ENCODE assay signal across 8 mouse cellular contexts in genomic region chr10:99599142-99600120, GRCm38 (mm10).
A peak's percentile ranks its signal among the peaks of the same experiment; 100 is the strongest.
DNase-seq lines count a peak whose midpoint lies in the region; ATAC-seq and TF ChIP-seq lines count a peak whose summit lies in the region.
"Not testable (repeated sequence)": the region's sequence is repeated elsewhere in the genome, so short reads cannot be mapped to it uniquely, and the experiment has no call there.

No protein-coding gene starts in this region.

- H3K9me3 ChIP-seq in forebrain, embryonic 14.5 days (replicated peaks; ENCODE audit: control insufficient read depth, low read length); hindbrain, embryonic 10.5 days; kidney, embryonic 15.5 days (replicated peaks); limb, embryonic 14.5 days (ENCODE audit: control insufficient read depth, low read length); midbrain, embryonic 10.5 days (replicated peaks): not testable (repeated sequence)

- peak overlapping the region; percentile 43 for H3K4me2 ChIP-seq in forebrain, embryonic 14.5 days (ENCODE audit: low read length)
- peak overlapping the region; percentile 44 for H3K4me2 ChIP-seq in kidney, embryonic 15.5 days
- H3K4me2 ChIP-seq in limb, embryonic 14.5 days (replicated peaks; ENCODE audit: low read depth, low read length, severe bottlenecking): peak overlapping the region; percentile 41

- not testable (repeated sequence) for H3K27me3 ChIP-seq in forebrain, embryonic 14.5 days (replicated peaks; ENCODE audit: control insufficient read depth, insufficient read depth, low read length); hindbrain, embryonic 10.5 days (ENCODE audit: insufficient read depth, poor library complexity, severe bottlenecking); kidney, embryonic 15.5 days; limb, embryonic 14.5 days (ENCODE audit: control insufficient read depth, insufficient read depth, low read length); midbrain, embryonic 10.5 days (ENCODE audit: low read depth, poor library complexity, severe bottlenecking)

- H3K4me3 ChIP-seq in forebrain, embryonic 14.5 days (ENCODE audit: low read depth, low read length): peak overlapping the region; percentile 31
- H3K4me3 ChIP-seq in hindbrain, embryonic 10.5 days: peak overlapping the region; percentile 50
- peak overlapping the region; percentile 44 for H3K4me3 ChIP-seq in kidney, embryonic 15.5 days (replicated peaks)
- H3K4me3 ChIP-seq in limb, embryonic 14.5 days (replicated peaks; ENCODE audit: low read length): peak overlapping the region; percentile 34
- peak overlapping the region; percentile 53 for H3K4me3 ChIP-seq in midbrain, embryonic 10.5 days

- not testable (repeated sequence) for TF ChIP-seq POLR2A in limb, embryonic 14.5 days (IDR thresholded peaks at IDR 0.05; ENCODE audit: borderline replicate concordance, extremely low read depth, insufficient read depth, insufficient read length)

- DNase-seq in CD4-positive, CD25-positive, alpha-beta regulatory T cell, adult 2 months (ENCODE audit: low read depth, low spot score): peak; percentile 78
- peak; percentile 18 for DNase-seq in cerebellum, adult 8-10 months
- peak; percentile 46 for DNase-seq in forebrain, embryonic 14.5 days (ENCODE audit: low spot score)
- not testable (repeated sequence) for DNase-seq in hindbrain, embryonic 10.5 days (ENCODE audit: low spot score); limb, embryonic 14.5 days (ENCODE audit: low spot score); midbrain, embryonic 10.5 days (ENCODE audit: low spot score)
- DNase-seq in right cerebral cortex, postnatal 25 days: peak; percentile 24

- H3K36me3 ChIP-seq in forebrain, embryonic 14.5 days (ENCODE audit: control insufficient read depth, insufficient read depth, low read length); hindbrain, embryonic 10.5 days; kidney, embryonic 15.5 days; limb, embryonic 14.5 days (ENCODE audit: control insufficient read depth, insufficient read depth, low read length); midbrain, embryonic 10.5 days: not testable (repeated sequence)

- 0 out of 2 replicates have a peak overlapping the region, but pooled peaks have one; percentile 9 for H3K27ac ChIP-seq in forebrain, embryonic 14.5 days (ENCODE audit: low read depth, low read length)
- peak overlapping the region; percentile 82 for H3K27ac ChIP-seq in hindbrain, embryonic 10.5 days
- not testable (repeated sequence) for H3K27ac ChIP-seq in kidney, embryonic 15.5 days; limb, embryonic 14.5 days (replicated peaks; ENCODE audit: low read depth, low read length)
- peak overlapping the region; percentile 81 for H3K27ac ChIP-seq in midbrain, embryonic 10.5 days (replicated peaks)

- not testable (repeated sequence) for H3K4me1 ChIP-seq in forebrain, embryonic 14.5 days (ENCODE audit: control insufficient read depth, insufficient read depth, low read length); hindbrain, embryonic 10.5 days (replicated peaks); kidney, embryonic 15.5 days; limb, embryonic 14.5 days (ENCODE audit: control insufficient read depth, insufficient read depth, low read length); midbrain, embryonic 10.5 days

- peak overlapping the region; percentile 60 for H3K9ac ChIP-seq in forebrain, embryonic 14.5 days (ENCODE audit: low read length)
- not testable (repeated sequence) for H3K9ac ChIP-seq in kidney, embryonic 15.5 days
- peak overlapping the region; percentile 46 for H3K9ac ChIP-seq in limb, embryonic 14.5 days (ENCODE audit: low read depth, low read length, severe bottlenecking)

- peak; percentile 78 for ATAC-seq in forebrain, embryonic 14.5 days
- peak; percentile 40; the same call in 1 of the 2 replicates for ATAC-seq in kidney, embryonic 15.5 days (replicated peaks; ENCODE audit: low FRiP score)
- ATAC-seq in limb, embryonic 14.5 days (ENCODE audit: low FRiP score, low read depth): not testable (repeated sequence)

- 33% methylated on average over 22 of the region's 34 CpGs for WGBS in forebrain, embryonic 14.5 days
- 53% methylated on average over 28 of the region's 34 CpGs for WGBS in hindbrain, embryonic 10.5 days
- WGBS in kidney, embryonic 15.5 days: 55% methylated on average over 27 of the region's 34 CpGs
- WGBS in limb, embryonic 14.5 days: 63% methylated on average over 22 of the region's 34 CpGs
- WGBS in midbrain, embryonic 10.5 days: 44% methylated on average over 27 of the region's 34 CpGs
